Mouse (Mus musculus) mesoderm, embryonic 11.5 days (tissue): ENCODE data around the gene Jak3.

Source experiments
- DNase-seq: peaks from one replicate; pipeline ENCODE4 v3.0.0-alpha.2; 2012; ENCODE audit warnings: low read depth, low spot score

The Jak3 gene

GRCm38 (mm10) chr8:71676020-71676741 lies at the start of gene Jak3:
Gene Jak3, plus strand, starts transcription at chr8:71676296.
- no peak for DNase-seq

GRCm38 (mm10) chr8:71626753-71627152 lies 49.3 kb upstream of the Jak3 start:
- no peak for DNase-seq

- DNase-seq = no peak
Measured at GRCm38 (mm10) chr8:71627265-71628099, 48.6 kb upstream of the Jak3 start.

- peak; percentile 27 for DNase-seq
Measured at GRCm38 (mm10) chr8:71628396-71629095, 47.5 kb upstream of the Jak3 start.

- DNase-seq = peak; percentile 94
Measured at GRCm38 (mm10) chr8:71629096-71629697, 46.9 kb upstream of the Jak3 start.

- peak; percentile 60 for DNase-seq
Measured at GRCm38 (mm10) chr8:71629781-71630212, 46.3 kb upstream of the Jak3 start.

- no peak for DNase-seq
Measured at GRCm38 (mm10) chr8:71630761-71631160, 45.3 kb upstream of the Jak3 start.

GRCm38 (mm10) chr8:71631897-71632296 lies 44.2 kb upstream of the Jak3 start:
- no peak for DNase-seq

- DNase-seq = no peak
Measured at GRCm38 (mm10) chr8:71633164-71633563, 42.9 kb upstream of the Jak3 start.

GRCm38 (mm10) chr8:71633981-71634667 lies 42.0 kb upstream of the Jak3 start:
- DNase-seq = peak; percentile 52

- no peak for DNase-seq
Measured at GRCm38 (mm10) chr8:71637149-71638095, 38.7 kb upstream of the Jak3 start.

- no peak for DNase-seq
Measured at GRCm38 (mm10) chr8:71638321-71638720, 37.8 kb upstream of the Jak3 start.

- DNase-seq = no peak
Measured at GRCm38 (mm10) chr8:71639318-71639717, 36.8 kb upstream of the Jak3 start.

- no peak for DNase-seq
Measured at GRCm38 (mm10) chr8:71645510-71645909, 30.6 kb upstream of the Jak3 start.

GRCm38 (mm10) chr8:71654600-71654999 lies 21.5 kb upstream of the Jak3 start:
- no peak for DNase-seq

- DNase-seq = no peak
Measured at GRCm38 (mm10) chr8:71657816-71658215, 18.3 kb upstream of the Jak3 start.

- no peak for DNase-seq
Measured at GRCm38 (mm10) chr8:71658515-71659049, 17.5 kb upstream of the Jak3 start.

GRCm38 (mm10) chr8:71659751-71660150 lies 16.3 kb upstream of the Jak3 start:
- DNase-seq = no peak

GRCm38 (mm10) chr8:71660325-71661120 lies 15.6 kb upstream of the Jak3 start:
- peak; percentile 92 for DNase-seq
